Mouse (Mus musculus) hindbrain, embryonic 16.5 days (tissue): Measurements from ENCODE around the gene Dchs1. TPM values are rescaled to one million over a fixed set of nuclear protein-coding genes. Genes with fewer than 3 reads are reported as not detected.
"Not testable (repeated sequence)": the region's sequence is repeated elsewhere in the genome, so short reads cannot be mapped to it uniquely, and the experiment has no call there.

ENCODE experiments used
- ATAC-seq: fragments of 200-750 bp; cut with Nextera tagmentation; 2 replicates; pipeline ENCODE4 v1.8.0; 2017; ENCODE audit warnings: moderate TSS enrichment, moderate library complexity
- H3K27ac ChIP-seq: fragments of 300-500 bp; sonication (generic); 2 replicates; pipeline ENCODE4 v1.5.1; 2014; ENCODE audit warnings: low read depth, mild to moderate bottlenecking, control low read depth, low read length, moderate library complexity
- H3K27me3 ChIP-seq: fragments of 300-500 bp; sonication (generic); replicated peaks from 2 replicates; pipeline ENCODE4 v1.6.1; 2014; ENCODE audit warnings: low read length; ENCODE audit not compliant: control insufficient read depth, insufficient read depth
- H3K36me3 ChIP-seq: fragments of 300-500 bp; sonication (generic); 2 replicates; pipeline ENCODE4 v1.6.1; 2014; ENCODE audit warnings: mild to moderate bottlenecking, low read length, moderate library complexity, mixed read lengths; ENCODE audit not compliant: control insufficient read depth, insufficient read depth
- H3K4me1 ChIP-seq: fragments of 300-500 bp; sonication (generic); 2 replicates; pipeline ENCODE4 v1.6.1; 2014; ENCODE audit warnings: low read depth, low read length; ENCODE audit not compliant: control insufficient read depth, insufficient read depth
- H3K4me2 ChIP-seq: fragments of 300-500 bp; sonication (generic); 2 replicates; pipeline ENCODE4 v1.6.1; 2014; ENCODE audit warnings: mild to moderate bottlenecking, low read length, control low read depth, moderate library complexity
- H3K4me3 ChIP-seq: fragments of 300-500 bp; sonication (generic); 2 replicates; pipeline ENCODE4 v1.5.1; 2014; ENCODE audit warnings: mild to moderate bottlenecking, low read length, control low read depth, moderate library complexity
- H3K9ac ChIP-seq: fragments of 300-500 bp; sonication (generic); 2 replicates; pipeline ENCODE4 v1.6.1; 2014; ENCODE audit warnings: low read depth, mild to moderate bottlenecking, control low read depth, low read length, moderate library complexity
- H3K9me3 ChIP-seq: fragments of 300-500 bp; sonication (generic); 2 replicates; pipeline ENCODE4 v1.6.1; 2014; ENCODE audit warnings: mild to moderate bottlenecking, low read length, moderate library complexity; ENCODE audit not compliant: control insufficient read depth
- WGBS: fragments of 180-500 bp; shearing (Covaris S2); extraction: QIAGEN DNeasy Blood & Tissue Kit; methylation state at CpG from one replicate; pipeline ENCODE4 v1.1.7; 2014; 5-methylcytosine and 5-hydroxymethylcytosine counted together
- polyA plus RNA-seq: library from polyadenylated mRNA; unstranded; fragments of >200 nt; fragmentation: Nextera tagmentation; extraction: Ambion mirVana; gene quantifications from 2 replicates; pipeline ENCODE4 v1.2.1, GENCODE M21; 2015

Gene Dchs1
- polyA plus RNA-seq, 1 experiment from 2014 or later: 9.8 TPM

- WGBS: 38% methylated on average over 3 of the region's 3 CpGs
- peak overlapping the region; percentile 6 for H3K4me2 ChIP-seq
- H3K27ac ChIP-seq: peak overlapping the region; percentile 45; the same call in 1 of the 2 replicates
- ATAC-seq: no peak
- peaks cover 25% of the 10 kb centered on the region for H3K4me1 ChIP-seq
- no peaks in the 10 kb centered on the region for H3K27me3 ChIP-seq
- no peaks in the 10 kb centered on the region for H3K9me3 ChIP-seq
- H3K36me3 ChIP-seq: peaks cover 20% of the 10 kb centered on the region
- no peak overlapping the region for H3K4me3 ChIP-seq
- no peak overlapping the region for H3K9ac ChIP-seq
Measured at GRCm38 (mm10) chr7:105738948-105739347, 48.5 kb downstream of the Dchs1 start.

- Histone ChIP-seq H3K4me1 (peaks cover 20% of the 10 kb centered on the region), H3K27me3 (no peaks in the 10 kb centered on the region), H3K9ac (no peak overlapping the region), H3K27ac (no peak overlapping the region), H3K9me3 (no peaks in the 10 kb centered on the region), H3K36me3 (peaks cover 26% of the 10 kb centered on the region), H3K4me3 (no peak overlapping the region), H3K4me2 (peak overlapping the region; percentile 6)
- WGBS: 91% methylated on average over 2 of the region's 2 CpGs
- ATAC-seq: no peak
Measured at GRCm38 (mm10) chr7:105738286-105738685, 49.2 kb downstream of the Dchs1 start.

GRCm38 (mm10) chr7:105737648-105738047, 49.8 kb downstream of the Dchs1 start:
- Histone ChIP-seq H3K36me3 (peaks cover 33% of the 10 kb centered on the region), H3K9me3 (no peaks in the 10 kb centered on the region), H3K27ac (no peak overlapping the region), H3K4me2 (peak overlapping the region; percentile 95), H3K9ac (peak overlapping the region; percentile 90; the same call in 1 of the 2 replicates), H3K4me1 (peaks cover 17% of the 10 kb centered on the region), H3K27me3 (no peaks in the 10 kb centered on the region), H3K4me3 (peak overlapping the region; percentile 76)
- no peak for ATAC-seq
- 31% methylated on average over 3 of the region's 3 CpGs for WGBS

GRCm38 (mm10) chr7:105736911-105737521, 50.4 kb downstream of the Dchs1 start, which contains the start of gene Rrp8:
Gene Rrp8, minus strand, starts transcription at chr7:105737385.
- Histone ChIP-seq H3K27ac (peak within 1 kb of the TSS; percentile 81), H3K4me3 (peak within 1 kb of the TSS; percentile 76), H3K27me3 (no peaks in the 10 kb centered on the region), H3K36me3 (peaks cover 33% of the 10 kb centered on the region), H3K9ac (peak within 1 kb of the TSS; percentile 90), H3K4me1 (peaks cover 17% of the 10 kb centered on the region), H3K4me2 (peak within 1 kb of the TSS; percentile 95), H3K9me3 (no peaks in the 10 kb centered on the region)
- WGBS: under 1% methylated on average over 30 of the region's 30 CpGs
- ATAC-seq: peak; percentile 1; the same call in 1 of the 2 replicates

- under 1% methylated on average over 49 of the region's 62 CpGs for WGBS
- peak within 1 kb of the TSS; percentile 90 for H3K9ac ChIP-seq
- peak; percentile 97 for ATAC-seq
Measured at GRCm38 (mm10) chr7:105736264-105736901, 51.1 kb downstream of the Dchs1 start, which contains the start of gene Ilk. Gene Ilk, plus strand, starts transcription at chr7:105736592.

GRCm38 (mm10) chr7:105735464-105735863, 52.0 kb downstream of the Dchs1 start:
- H3K4me3 ChIP-seq: peak overlapping the region; percentile 76
- not testable (repeated sequence) for H3K27me3 ChIP-seq, ATAC-seq, H3K27ac ChIP-seq, H3K9me3 ChIP-seq
- peaks cover 17% of the 10 kb centered on the region for H3K4me1 ChIP-seq
- peak overlapping the region; percentile 95 for H3K4me2 ChIP-seq
- WGBS: 63% methylated on average over 4 of the region's 4 CpGs
- peak overlapping the region; percentile 90 for H3K9ac ChIP-seq
- peaks cover 20% of the 10 kb centered on the region for H3K36me3 ChIP-seq

More at GRCm38 (mm10) chr7:105736264-105736901, 51.1 kb downstream of the Dchs1 start, which contains the start of gene Ilk:
- H3K36me3 ChIP-seq: peaks cover 27% of the 10 kb centered on the region
- peak within 1 kb of the TSS; percentile 76 for H3K4me3 ChIP-seq
- H3K4me1 ChIP-seq: peaks cover 17% of the 10 kb centered on the region
- peak within 1 kb of the TSS; percentile 95 for H3K4me2 ChIP-seq
- H3K27ac ChIP-seq: peak within 1 kb of the TSS; percentile 81
- H3K9me3 ChIP-seq: no peaks in the 10 kb centered on the region
- H3K27me3 ChIP-seq: no peaks in the 10 kb centered on the region

- H3K9me3 ChIP-seq: no peaks in the 10 kb centered on the region
- ATAC-seq: no peak
- H3K4me1 ChIP-seq: peaks cover 17% of the 10 kb centered on the region
- H3K4me3 ChIP-seq: no peak overlapping the region
- peaks cover 22% of the 10 kb centered on the region for H3K36me3 ChIP-seq
- WGBS: 87% methylated on average over 8 of the region's 8 CpGs
- no peak overlapping the region for H3K27ac ChIP-seq
- no peaks in the 10 kb centered on the region for H3K27me3 ChIP-seq
- no peak overlapping the region for H3K4me2 ChIP-seq
- H3K9ac ChIP-seq: no peak overlapping the region
Measured at GRCm38 (mm10) chr7:105734826-105735225, 52.6 kb downstream of the Dchs1 start.

- Histone ChIP-seq H3K4me2 (no peak overlapping the region), H3K9ac (no peak overlapping the region), H3K27ac (no peak overlapping the region), H3K9me3 (no peaks in the 10 kb centered on the region), H3K36me3 (peaks cover 24% of the 10 kb centered on the region), H3K4me1 (peaks cover 16% of the 10 kb centered on the region), H3K27me3 (no peaks in the 10 kb centered on the region), H3K4me3 (no peak overlapping the region)
- ATAC-seq: no peak
- 97% methylated on average over 11 of the region's 11 CpGs for WGBS
Measured at GRCm38 (mm10) chr7:105733836-105734235, 53.6 kb downstream of the Dchs1 start.

GRCm38 (mm10) chr7:105728701-105729428, 58.6 kb downstream of the Dchs1 start:
- no peaks in the 10 kb centered on the region for H3K4me1 ChIP-seq
- no peak overlapping the region for H3K4me2 ChIP-seq
- H3K9ac ChIP-seq: no peak overlapping the region
- H3K27me3 ChIP-seq: no peaks in the 10 kb centered on the region
- 41% methylated on average over 6 of the region's 6 CpGs for WGBS
- H3K36me3 ChIP-seq: peaks cover 22% of the 10 kb centered on the region
- no peak overlapping the region for H3K27ac ChIP-seq
- H3K4me3 ChIP-seq: no peak overlapping the region
- H3K9me3 ChIP-seq: no peaks in the 10 kb centered on the region
- ATAC-seq: 0 out of 2 replicates have a peak, but pooled peaks have one; percentile 5
